Mouse (Mus musculus) neural tube, embryonic 10.5 days (tissue): ENCODE data around the gene Sphkap.

Source experiments
- DNase-seq: peaks from one replicate; pipeline ENCODE4 v3.0.0-alpha.2; 2017; ENCODE audit warnings: low spot score; ENCODE audit errors: extremely low spot score

Sphkap gene

GRCm38 (mm10) chr1:83297137-83298076, 110.6 kb downstream of the Sphkap start:
- no peak for DNase-seq

GRCm38 (mm10) chr1:83285866-83286265, 122.1 kb downstream of the Sphkap start:
- DNase-seq = no peak

GRCm38 (mm10) chr1:83277044-83277443, 131.0 kb downstream of the Sphkap start:
- DNase-seq = no peak

GRCm38 (mm10) chr1:83276637-83277036, 131.4 kb downstream of the Sphkap start:
- DNase-seq = no peak

- DNase-seq = no peak
Measured at GRCm38 (mm10) chr1:83251746-83252145, 156.3 kb downstream of the Sphkap start.

- no peak for DNase-seq
Measured at GRCm38 (mm10) chr1:83248235-83248746, 159.7 kb downstream of the Sphkap start.

- no peak for DNase-seq
Measured at GRCm38 (mm10) chr1:83227946-83228345, 180.1 kb downstream of the Sphkap start.

GRCm38 (mm10) chr1:83224423-83224960, 183.5 kb downstream of the Sphkap start:
- DNase-seq = no peak

GRCm38 (mm10) chr1:83223072-83223471, 184.9 kb downstream of the Sphkap start:
- no peak for DNase-seq

- DNase-seq = no peak
Measured at GRCm38 (mm10) chr1:83218260-83218659, 189.7 kb downstream of the Sphkap start.

- no peak for DNase-seq
Measured at GRCm38 (mm10) chr1:83209981-83210380, 198.0 kb downstream of the Sphkap start.
